Mouse (Mus musculus): ENCODE data around the gene Ccdc107.

GRCm38 (mm10) chr4:43480985-43481384 is 11.7 kb upstream of the Ccdc107 start:
- TF ChIP-seq GATA1 (IDR thresholded peaks at IDR 0.05; ENCODE audit: borderline replicate concordance, low read length) (no peak), FLI1 (IDR thresholded peaks at IDR 0.05; ENCODE audit: low read length) (no peak)

Data from megakaryocyte, embryonic 14.5 days (primary cell).